8 mouse cellular contexts compared by ENCODE assay signal in the genomic region with DNA sequence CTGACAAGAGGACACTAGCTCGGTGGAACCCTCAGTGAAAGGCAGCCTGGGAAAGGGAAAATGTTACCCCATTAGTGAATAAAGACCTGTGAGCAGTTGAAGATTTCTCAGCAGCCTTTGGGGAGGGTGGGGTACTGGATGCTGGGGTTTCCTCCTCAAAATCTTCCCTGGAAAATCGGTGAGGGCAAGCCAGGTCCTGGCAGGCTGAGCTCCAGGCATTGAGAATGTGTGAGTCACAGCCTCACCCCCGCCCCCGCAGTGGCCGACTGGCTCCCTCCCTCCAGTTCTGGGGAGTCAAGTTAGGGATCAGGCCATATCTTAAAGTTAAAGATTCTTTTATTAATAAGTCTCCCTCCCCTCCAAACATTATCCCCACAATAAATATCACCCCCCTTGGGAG. TPM values are rescaled to one million over a fixed set of nuclear protein-coding genes. Genes with fewer than 3 reads are reported as not detected.
A peak's percentile ranks its signal among the peaks of the same experiment; 100 is the strongest.
DNase-seq lines count a peak whose midpoint lies in the region; ATAC-seq lines count a peak whose summit lies in the region.

No protein-coding gene starts in this region.

- no peaks in the 10 kb centered on the region for H3K9me3 ChIP-seq in forebrain, embryonic 13.5 days (replicated peaks)
- H3K9me3 ChIP-seq in forebrain, embryonic 14.5 days (replicated peaks; ENCODE audit: control insufficient read depth, low read length): no peaks in the 10 kb centered on the region
- H3K9me3 ChIP-seq in heart, embryonic 12.5 days (replicated peaks): no peaks in the 10 kb centered on the region
- no peaks in the 10 kb centered on the region for H3K9me3 ChIP-seq in neural tube, embryonic 13.5 days

- no peak for ATAC-seq in forebrain, embryonic 13.5 days
- ATAC-seq in forebrain, embryonic 14.5 days: no peak
- ATAC-seq in heart, embryonic 12.5 days (ENCODE audit: insufficient number of reproducible peaks, low FRiP score): no peak
- ATAC-seq in neural tube, embryonic 13.5 days (ENCODE audit: low read depth): no peak
- no peak for ATAC-seq in activated CD4-positive, CD25-positive, alpha-beta regulatory T cell, adult 4 months

- WGBS in forebrain, embryonic 13.5 days: 55% methylated on average over 5 of the region's 5 CpGs
- 57% methylated on average over 5 of the region's 5 CpGs for WGBS in forebrain, embryonic 14.5 days
- whole genome bisulfite sequencing in heart, embryonic 12.5 days: 5% methylated on average over 5 of the region's 5 CpGs
- WGBS in neural tube, embryonic 13.5 days: 41% methylated on average over 5 of the region's 5 CpGs

- peak overlapping the region; percentile 91 for H3K4me2 ChIP-seq in forebrain, embryonic 13.5 days
- H3K4me2 ChIP-seq in forebrain, embryonic 14.5 days (ENCODE audit: low read length): no peak overlapping the region
- H3K4me2 ChIP-seq in heart, embryonic 12.5 days: peak overlapping the region; percentile 88
- H3K4me2 ChIP-seq in neural tube, embryonic 13.5 days: peak overlapping the region; percentile 88

- H3K4me3 ChIP-seq in forebrain, embryonic 13.5 days: no peak overlapping the region
- H3K4me3 ChIP-seq in forebrain, embryonic 14.5 days (ENCODE audit: low read depth, low read length): no peak overlapping the region
- H3K4me3 ChIP-seq in heart, embryonic 12.5 days: peak overlapping the region; percentile 72
- no peak overlapping the region for H3K4me3 ChIP-seq in neural tube, embryonic 13.5 days

- H3K36me3 ChIP-seq in forebrain, embryonic 13.5 days (ENCODE audit: poor library complexity, severe bottlenecking): peaks cover 4% of the 10 kb centered on the region
- 0 out of 2 replicates have a peak, but pooled peaks cover 2% of the 10 kb centered on the region for H3K36me3 ChIP-seq in forebrain, embryonic 14.5 days (ENCODE audit: control insufficient read depth, insufficient read depth, low read length)
- H3K36me3 ChIP-seq in heart, embryonic 12.5 days: peaks cover 16% of the 10 kb centered on the region
- H3K36me3 ChIP-seq in neural tube, embryonic 13.5 days: peaks cover 6% of the 10 kb centered on the region

- H3K4me1 ChIP-seq in forebrain, embryonic 13.5 days: peaks cover 49% of the 10 kb centered on the region
- H3K4me1 ChIP-seq in forebrain, embryonic 14.5 days (ENCODE audit: control insufficient read depth, insufficient read depth, low read length): peaks cover 19% of the 10 kb centered on the region
- peaks cover 34% of the 10 kb centered on the region for H3K4me1 ChIP-seq in heart, embryonic 12.5 days (replicated peaks)
- peaks cover 60% of the 10 kb centered on the region for H3K4me1 ChIP-seq in neural tube, embryonic 13.5 days (replicated peaks)

- DNase-seq in forebrain, embryonic 14.5 days (ENCODE audit: low spot score): no peak
- peak; percentile 78 for DNase-seq in cerebellum, adult 9-10 months
- peak; percentile 57 to 73 for DNase-seq in kidney, postnatal 4 days
- DNase-seq in thymus, postnatal 0 days (ENCODE audit: low spot score): no peak

- H3K27ac ChIP-seq in forebrain, embryonic 13.5 days: no peak overlapping the region
- H3K27ac ChIP-seq in forebrain, embryonic 14.5 days (ENCODE audit: low read depth, low read length): no peak overlapping the region
- H3K27ac ChIP-seq in heart, embryonic 12.5 days (ENCODE audit: poor library complexity, severe bottlenecking): peak overlapping the region; percentile 96
- H3K27ac ChIP-seq in neural tube, embryonic 13.5 days (replicated peaks): no peak overlapping the region

- no peak overlapping the region for H3K9ac ChIP-seq in forebrain, embryonic 13.5 days
- H3K9ac ChIP-seq in forebrain, embryonic 14.5 days (ENCODE audit: low read length): no peak overlapping the region
- peak overlapping the region; percentile 86 for H3K9ac ChIP-seq in heart, embryonic 12.5 days
- H3K9ac ChIP-seq in neural tube, embryonic 13.5 days: 0 out of 2 replicates have a peak overlapping the region, but pooled peaks have one; percentile 17

- H3K27me3 ChIP-seq in forebrain, embryonic 13.5 days: peaks cover 48% of the 10 kb centered on the region
- peaks cover 34% of the 10 kb centered on the region for H3K27me3 ChIP-seq in forebrain, embryonic 14.5 days (replicated peaks; ENCODE audit: control insufficient read depth, insufficient read depth, low read length)
- peaks cover 21% of the 10 kb centered on the region for H3K27me3 ChIP-seq in heart, embryonic 12.5 days (replicated peaks)
- peaks cover 58% of the 10 kb centered on the region for H3K27me3 ChIP-seq in neural tube, embryonic 13.5 days

RNA-seq across cellular contexts. Expression of gene Thoc6, which starts 1.4 kb away (rescaled TPM):
- polyA plus RNA-seq in forebrain, embryonic 13.5 days (2015; fragmentation: Nextera tagmentation; extraction: Ambion mirVana): 45.3 and 47.4 TPM in 2 replicates
- polyA plus RNA-seq in forebrain, embryonic 14.5 days (2014; fragmentation: Nextera tagmentation; extraction: Ambion mirVana): 43.8 and 45.9 TPM in 2 replicates
- polyA plus RNA-seq in heart, embryonic 12.5 days (2016; fragmentation: Nextera tagmentation; extraction: Ambion mirVana): 35.8 and 39.1 TPM in 2 replicates
- polyA plus RNA-seq in neural tube, embryonic 13.5 days (2015; fragmentation: Nextera tagmentation; extraction: Ambion mirVana): 51.8 and 51.9 TPM in 2 replicates
- polyA plus RNA-seq in activated CD4-positive, CD25-positive, alpha-beta regulatory T cell, adult 4 months (2017; shearing (Covaris generic)): 10 to 100 TPM; 35.6 to 37.7 TPM
- 47.3 and 50.7 TPM in 2 replicates for polyA plus RNA-seq in thymus, postnatal 0 days (2015; fragmentation: Nextera tagmentation; extraction: Ambion mirVana)

RNA-seq across cellular contexts. Expression of gene Hcfc1r1, which starts 1.7 kb away (rescaled TPM):
- 56.8 and 60.3 TPM in 2 replicates for polyA plus RNA-seq in forebrain, embryonic 13.5 days (2015; fragmentation: Nextera tagmentation; extraction: Ambion mirVana)
- 107 and 112 TPM in 2 replicates for polyA plus RNA-seq in forebrain, embryonic 14.5 days (2014; fragmentation: Nextera tagmentation; extraction: Ambion mirVana)
- polyA plus RNA-seq in heart, embryonic 12.5 days (2016; fragmentation: Nextera tagmentation; extraction: Ambion mirVana): 334 and 337 TPM in 2 replicates
- 102 and 132 TPM in 2 replicates for polyA plus RNA-seq in neural tube, embryonic 13.5 days (2015; fragmentation: Nextera tagmentation; extraction: Ambion mirVana)
- polyA plus RNA-seq in activated CD4-positive, CD25-positive, alpha-beta regulatory T cell, adult 4 months (2017; shearing (Covaris generic)): 10 to 100 TPM; 62.9 to 71.5 TPM
- 62.0 and 70.7 TPM in 2 replicates for polyA plus RNA-seq in thymus, postnatal 0 days (2015; fragmentation: Nextera tagmentation; extraction: Ambion mirVana)

RNA-seq across cellular contexts. Expression of gene Tnfrsf12a, which starts 2.1 kb away (rescaled TPM):
- polyA plus RNA-seq in forebrain, embryonic 13.5 days (2015; fragmentation: Nextera tagmentation; extraction: Ambion mirVana): 3.8 and 5.5 TPM in 2 replicates
- 2.6 and 2.9 TPM in 2 replicates for polyA plus RNA-seq in forebrain, embryonic 14.5 days (2014; fragmentation: Nextera tagmentation; extraction: Ambion mirVana)
- 117 and 119 TPM in 2 replicates for polyA plus RNA-seq in heart, embryonic 12.5 days (2016; fragmentation: Nextera tagmentation; extraction: Ambion mirVana)
- polyA plus RNA-seq in neural tube, embryonic 13.5 days (2015; fragmentation: Nextera tagmentation; extraction: Ambion mirVana): 4.7 and 5.4 TPM in 2 replicates
- polyA plus RNA-seq in activated CD4-positive, CD25-positive, alpha-beta regulatory T cell, adult 4 months (2017; shearing (Covaris generic)): 1 to 10 TPM; 5.6 to 6.5 TPM
- 6.0 and 9.4 TPM in 2 replicates for polyA plus RNA-seq in thymus, postnatal 0 days (2015; fragmentation: Nextera tagmentation; extraction: Ambion mirVana)

RNA-seq across cellular contexts. Expression of gene Cldn6, which starts 3.9 kb away (rescaled TPM):
- polyA plus RNA-seq in forebrain, embryonic 13.5 days (2015; fragmentation: Nextera tagmentation; extraction: Ambion mirVana): 0.30 and 0.50 TPM in 2 replicates
- polyA plus RNA-seq in forebrain, embryonic 14.5 days (2014; fragmentation: Nextera tagmentation; extraction: Ambion mirVana): 0.24 and 0.25 TPM in 2 replicates
- 2.2 and 3.1 TPM in 2 replicates for polyA plus RNA-seq in heart, embryonic 12.5 days (2016; fragmentation: Nextera tagmentation; extraction: Ambion mirVana)
- polyA plus RNA-seq in neural tube, embryonic 13.5 days (2015; fragmentation: Nextera tagmentation; extraction: Ambion mirVana): 0.53 and 1.2 TPM in 2 replicates
- polyA plus RNA-seq in activated CD4-positive, CD25-positive, alpha-beta regulatory T cell, adult 4 months (2017; shearing (Covaris generic)): not detected
- polyA plus RNA-seq in thymus, postnatal 0 days (2015; fragmentation: Nextera tagmentation; extraction: Ambion mirVana): 0.39 and 0.45 TPM in 2 replicates

RNA-seq across cellular contexts. Expression of gene Cldn9, which starts 8.7 kb away (rescaled TPM):
- 2.0 and 3.3 TPM in 2 replicates for polyA plus RNA-seq in forebrain, embryonic 13.5 days (2015; fragmentation: Nextera tagmentation; extraction: Ambion mirVana)
- polyA plus RNA-seq in forebrain, embryonic 14.5 days (2014; fragmentation: Nextera tagmentation; extraction: Ambion mirVana): 1.6 and 2.3 TPM in 2 replicates
- not detected in 2 replicates for polyA plus RNA-seq in heart, embryonic 12.5 days (2016; fragmentation: Nextera tagmentation; extraction: Ambion mirVana)
- 1.2 and 1.3 TPM in 2 replicates for polyA plus RNA-seq in neural tube, embryonic 13.5 days (2015; fragmentation: Nextera tagmentation; extraction: Ambion mirVana)
- not detected for polyA plus RNA-seq in activated CD4-positive, CD25-positive, alpha-beta regulatory T cell, adult 4 months (2017; shearing (Covaris generic))
- polyA plus RNA-seq in thymus, postnatal 0 days (2015; fragmentation: Nextera tagmentation; extraction: Ambion mirVana): 0.57 and 1.3 TPM in 2 replicates

Comparison
In these comparisons a context has a peak if more than half of its experiments do, and no peak if none do; other contexts are left out.
1. H3K9ac ChIP-seq: peak in heart, embryonic 12.5 days (single experiment) and neural tube, embryonic 13.5 days (single experiment); none in forebrain, embryonic 13.5 days (single experiment) and forebrain, embryonic 14.5 days (single experiment).
2. DNase-seq: peak in cerebellum, adult 9-10 months (single experiment) and kidney, postnatal 4 days (2 of 2); none in forebrain, embryonic 14.5 days (single experiment) and thymus, postnatal 0 days (single experiment).
3. RNA of gene Tnfrsf12a, which starts 2.1 kb away (polyA plus RNA-seq): 117 to 119 TPM in heart, embryonic 12.5 days; 6.0 to 9.4 TPM in thymus, postnatal 0 days, 5.6 to 6.5 TPM in activated CD4-positive, CD25-positive, alpha-beta regulatory T cell, adult 4 months, 4.7 to 5.4 TPM in neural tube, embryonic 13.5 days, 3.8 to 5.5 TPM in forebrain, embryonic 13.5 days and 2.6 to 2.9 TPM in forebrain, embryonic 14.5 days; every median in the first group is over 10 times any median in the second.